Mouse (Mus musculus): ENCODE measurements around the gene Jph3. TPM values are rescaled to one million over a fixed set of nuclear protein-coding genes. Genes with fewer than 3 reads are reported as not detected.

Jph3 gene
- total RNA-seq, 1 experiment from 2014 or later, result 2.1 TPM

DNA sequence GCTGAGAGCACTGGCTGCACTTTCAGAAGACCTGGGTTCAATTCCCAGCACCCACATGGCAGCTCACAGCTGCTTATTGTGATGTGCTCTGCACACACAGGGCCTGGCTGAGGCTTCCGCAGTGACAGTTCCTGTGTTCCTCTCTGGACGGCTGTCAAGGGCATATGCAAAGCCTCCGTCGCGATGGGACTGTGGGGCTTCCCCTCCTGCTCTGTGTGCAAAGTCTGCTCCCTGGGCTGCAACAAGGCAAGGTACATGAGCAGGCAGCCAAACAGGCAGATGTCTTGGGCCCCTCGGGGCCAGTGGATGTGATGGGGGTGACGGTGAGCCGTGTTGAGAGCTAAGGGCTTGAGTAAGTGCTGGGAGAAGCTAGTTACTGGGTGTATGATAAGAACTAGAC, 59.4 kb downstream of the Jph3 start:
- no peak for DNase-seq

DNA sequence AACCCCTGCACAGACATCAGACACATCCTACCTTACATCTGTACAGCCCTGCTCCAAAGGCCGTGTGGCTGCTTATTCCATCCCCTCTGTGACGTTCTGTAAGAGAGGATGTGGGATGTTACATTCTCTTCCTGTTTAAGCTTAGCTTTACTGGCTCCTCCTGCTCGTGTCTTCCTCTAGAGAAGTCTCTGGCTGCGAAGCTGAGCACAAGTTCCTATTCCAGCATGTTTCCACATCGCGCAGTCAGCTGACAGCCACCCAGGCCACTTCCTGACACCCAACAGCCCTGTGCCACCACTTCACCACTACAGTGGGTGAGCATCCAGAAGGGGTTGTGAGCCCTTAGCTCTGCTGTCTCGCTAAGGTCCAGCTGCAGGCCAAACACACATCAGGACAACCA, 62.7 kb downstream of the Jph3 start:
- DNase-seq, result no peak

DNA sequence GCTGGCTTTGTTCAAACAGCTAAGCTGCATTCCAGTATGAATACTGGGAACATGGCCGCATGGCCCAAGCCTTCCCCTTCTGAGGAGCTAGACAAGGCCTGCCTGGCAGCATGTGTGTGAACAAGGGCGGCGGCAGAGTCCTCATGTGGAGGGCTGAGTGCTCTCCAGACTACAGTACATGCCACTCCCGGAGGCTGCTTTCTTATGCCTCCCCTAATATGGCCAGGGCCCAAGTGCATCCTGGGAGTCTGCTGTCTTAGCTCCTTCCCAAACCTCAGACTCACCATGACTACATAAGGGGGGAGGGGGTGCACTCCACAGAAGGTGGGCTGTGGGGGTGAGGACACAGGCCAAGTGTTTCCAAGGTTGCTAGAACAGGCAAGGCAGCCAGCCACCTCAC, 63.2 kb downstream of the Jph3 start:
- no peak for DNase-seq

DNA sequence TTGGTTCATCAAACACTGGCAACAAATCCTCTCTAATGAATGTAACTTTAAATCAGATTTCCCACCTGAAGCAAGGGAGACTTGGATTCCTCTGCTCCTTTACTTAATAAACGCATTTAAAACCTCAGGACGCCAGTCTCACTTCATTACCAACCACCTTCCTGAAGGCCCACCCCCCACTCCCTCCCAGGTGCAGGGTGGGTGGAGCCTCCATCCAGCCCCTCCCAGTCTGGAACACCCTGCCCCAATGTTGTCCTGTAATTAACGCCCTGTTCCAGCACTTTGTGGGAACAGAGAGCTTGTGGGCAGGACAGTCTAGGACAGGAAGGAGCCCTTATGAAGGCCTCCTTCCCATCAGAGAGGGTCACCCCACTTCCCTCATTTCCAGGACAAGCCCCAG, 64.7 kb downstream of the Jph3 start:
- DNase-seq, result no peak

DNA sequence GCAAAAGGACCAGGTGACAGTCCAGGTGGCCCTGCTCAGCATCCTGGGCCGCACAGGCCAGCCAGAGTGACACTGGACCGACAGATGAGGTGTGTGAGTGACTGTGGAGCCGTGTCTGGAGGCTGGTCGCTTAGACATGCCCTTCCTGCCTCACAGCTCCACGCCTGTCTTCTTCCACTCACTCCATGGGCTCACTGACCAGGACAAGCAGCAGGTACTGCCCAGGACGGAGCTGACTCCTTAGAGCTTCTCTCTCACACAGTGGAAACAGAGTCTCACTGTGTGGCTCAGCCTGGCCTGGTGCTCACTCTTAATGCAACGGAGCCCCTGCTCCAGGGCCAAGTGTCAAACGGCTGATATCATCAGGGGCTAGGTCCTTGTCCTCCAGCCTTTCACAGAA, 66.0 kb downstream of the Jph3 start:
- no peak for DNase-seq

DNA sequence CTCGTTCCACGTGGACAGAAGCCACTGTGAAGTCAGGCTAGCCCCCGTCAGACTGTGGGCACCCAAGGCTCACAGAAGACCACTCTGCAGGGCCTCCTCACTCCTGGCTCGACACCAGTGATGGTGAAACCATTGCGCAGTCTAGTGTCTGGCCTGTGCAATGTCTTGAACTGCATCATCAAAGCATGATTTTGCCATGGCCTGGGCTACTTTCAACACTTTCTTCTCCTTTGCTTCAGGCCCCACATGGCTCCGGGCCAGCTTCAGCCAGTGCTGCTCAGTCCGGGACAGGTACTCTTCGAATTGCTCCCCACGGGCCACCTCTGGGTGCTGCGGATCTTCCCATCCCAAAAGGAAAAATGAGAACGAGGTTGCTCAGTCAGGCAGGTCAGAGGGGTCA, 67.0 kb downstream of the Jph3 start:
- peak; percentile 33 for DNase-seq

DNA sequence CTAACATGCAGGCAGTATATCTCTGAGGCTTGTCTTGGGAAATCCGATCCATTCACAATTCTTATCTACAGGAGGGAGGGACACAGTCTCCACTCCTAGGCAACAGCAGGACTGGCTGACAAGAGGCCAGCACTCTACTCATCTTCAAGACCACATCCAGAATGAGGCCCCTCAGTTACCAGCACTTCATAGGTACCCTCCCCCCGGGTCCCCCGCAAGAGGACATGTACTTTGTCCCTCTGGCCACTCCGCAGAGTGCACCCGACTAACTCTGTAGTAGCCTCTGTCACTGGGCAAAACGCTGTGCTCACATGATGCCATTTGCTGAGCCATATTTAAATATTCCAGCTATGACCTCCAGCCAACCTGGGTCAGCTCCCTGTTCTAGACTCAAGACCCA, 69.0 kb downstream of the Jph3 start:
- DNase-seq, result no peak

DNA sequence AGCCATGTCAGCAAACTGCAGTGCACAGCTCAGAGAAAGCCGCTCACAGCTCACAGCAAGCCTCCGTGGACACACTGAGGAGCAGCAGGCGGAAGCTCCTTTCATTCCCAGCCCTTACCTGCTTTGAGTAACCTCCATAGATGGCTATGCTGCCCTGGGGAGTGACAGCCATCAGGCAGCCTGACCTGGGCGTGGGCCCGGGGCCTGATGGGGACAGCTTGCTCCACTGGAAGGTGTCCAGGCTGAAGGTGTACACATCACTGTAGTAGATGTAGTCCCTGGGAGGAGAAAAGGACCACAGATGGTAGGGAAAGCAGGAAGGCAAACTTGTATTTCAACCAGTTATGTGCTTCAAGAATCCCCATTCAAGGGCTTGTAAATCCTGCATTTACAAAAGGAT, 75.4 kb downstream of the Jph3 start:
- DNase-seq, result no peak

DNA sequence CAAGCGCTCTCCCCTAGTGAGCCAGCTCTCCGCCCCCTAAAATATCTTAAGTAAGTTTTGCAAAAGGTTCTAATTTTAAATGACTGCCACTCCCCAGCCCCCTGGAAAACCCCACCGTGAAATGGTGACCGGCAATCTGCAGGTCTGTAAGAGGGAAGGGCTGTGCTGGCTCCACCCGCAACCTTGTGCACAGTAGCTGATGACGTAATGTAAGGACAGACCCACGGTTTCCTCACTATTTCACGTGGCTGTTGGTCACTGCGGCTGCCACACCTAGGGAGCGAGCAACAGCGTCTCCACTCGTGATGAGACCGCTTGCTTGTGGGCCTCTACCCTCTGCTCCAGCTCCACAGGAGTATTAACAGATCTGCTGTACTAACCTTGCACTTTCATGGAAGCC, 76.7 kb downstream of the Jph3 start:
- DNase-seq, result no peak

DNA sequence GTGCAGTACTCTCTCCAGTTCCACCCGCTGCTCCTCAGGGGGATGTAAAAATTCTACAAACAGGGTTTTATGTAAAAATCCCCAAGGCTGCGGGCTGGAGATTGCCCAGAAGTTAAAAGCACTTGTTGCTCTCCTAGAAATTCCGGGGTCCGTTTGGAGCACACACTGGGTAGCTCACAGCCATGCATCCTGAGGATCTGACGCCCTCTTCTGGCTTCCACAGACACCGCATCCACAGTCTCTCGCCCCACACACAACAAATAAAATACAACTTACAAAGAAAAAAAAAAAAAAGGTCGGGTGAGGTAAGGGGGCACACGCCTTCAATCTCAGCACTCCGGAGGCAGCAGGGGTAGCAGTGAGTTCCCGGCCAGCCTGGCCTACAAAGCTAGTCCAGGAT, 78.6 kb downstream of the Jph3 start:
- no peak for DNase-seq

DNA sequence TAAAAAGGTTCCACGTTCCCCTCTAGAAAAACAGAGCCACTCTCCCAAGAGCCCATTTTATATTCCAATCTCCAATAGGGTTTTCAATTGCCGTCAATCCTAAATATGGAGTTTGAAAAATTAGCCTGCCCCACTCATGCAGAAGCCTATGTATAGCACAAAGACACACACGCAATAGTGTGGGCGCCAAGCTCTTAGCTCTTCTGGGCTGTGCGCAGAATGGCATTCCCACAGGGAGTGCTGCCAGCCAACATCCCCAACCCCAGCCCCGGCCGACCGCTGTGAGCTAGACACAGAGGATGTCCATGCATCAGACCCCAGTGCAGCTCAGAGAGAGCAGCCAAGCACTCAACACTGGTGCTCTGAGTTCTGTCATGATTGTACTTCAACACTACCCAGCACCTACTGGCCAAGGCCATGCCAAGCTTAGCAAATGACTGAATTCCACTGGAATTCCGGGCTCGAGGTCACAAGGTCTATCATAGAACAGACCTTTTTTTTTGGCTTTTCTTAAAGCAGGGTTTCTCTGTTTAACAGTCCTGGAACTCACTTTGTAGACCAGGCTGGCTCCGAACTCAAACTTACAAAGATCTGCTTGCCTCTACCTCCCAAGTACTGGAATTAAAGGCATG, 80.2 kb downstream of the Jph3 start:
- peak; percentile 32 for DNase-seq

DNA sequence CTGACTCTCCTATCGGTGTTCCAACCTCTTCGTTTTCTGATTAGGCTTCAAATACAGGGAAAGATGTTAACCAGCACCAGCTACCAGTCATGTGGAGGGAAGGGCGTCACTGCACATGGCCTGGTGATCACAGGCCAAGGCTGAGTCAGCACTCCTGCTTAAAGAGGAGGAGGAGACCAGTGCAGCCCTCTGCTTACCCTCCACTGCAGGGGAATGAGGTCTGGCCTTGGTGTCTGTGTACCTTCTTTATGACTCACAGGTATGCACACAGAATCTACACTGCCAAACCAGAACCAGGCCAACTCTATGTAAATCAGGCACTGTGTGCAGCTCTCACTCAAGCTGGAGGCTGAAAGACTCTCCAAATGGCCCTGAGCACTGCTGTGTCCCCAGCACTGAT, 82.1 kb downstream of the Jph3 start:
- DNase-seq, result no peak

DNA sequence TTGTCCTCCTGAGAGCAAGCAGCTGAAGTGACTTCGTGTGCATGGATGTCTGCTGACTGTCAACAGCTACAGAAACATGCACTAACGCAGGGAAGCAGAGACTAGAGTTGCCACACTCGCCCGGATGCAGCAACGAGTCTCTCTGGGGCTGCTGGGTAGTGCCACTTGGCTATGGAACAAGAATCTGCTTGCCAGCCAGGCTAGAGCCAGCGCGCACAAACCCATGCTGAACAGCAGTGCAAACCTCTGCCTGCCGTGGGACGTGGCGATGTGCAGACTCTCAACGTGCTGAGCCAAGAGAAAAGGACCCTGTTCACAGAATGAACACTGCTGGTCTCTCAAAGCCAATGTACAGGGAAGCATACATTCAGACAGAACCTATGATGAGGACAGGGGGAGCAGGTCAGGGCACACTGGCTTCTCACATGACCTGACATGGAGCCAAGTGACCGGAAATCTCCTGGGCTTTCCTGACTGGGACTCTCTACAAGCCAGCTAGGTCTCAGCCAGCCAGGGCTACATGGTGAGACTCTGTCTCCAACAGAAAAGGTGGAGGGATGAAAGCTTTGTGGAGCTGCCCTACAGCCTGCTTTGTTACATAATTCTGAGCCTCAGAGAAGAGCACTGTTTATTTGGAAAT, 82.6 kb downstream of the Jph3 start:
- DNase-seq, result peak; percentile 70

DNA sequence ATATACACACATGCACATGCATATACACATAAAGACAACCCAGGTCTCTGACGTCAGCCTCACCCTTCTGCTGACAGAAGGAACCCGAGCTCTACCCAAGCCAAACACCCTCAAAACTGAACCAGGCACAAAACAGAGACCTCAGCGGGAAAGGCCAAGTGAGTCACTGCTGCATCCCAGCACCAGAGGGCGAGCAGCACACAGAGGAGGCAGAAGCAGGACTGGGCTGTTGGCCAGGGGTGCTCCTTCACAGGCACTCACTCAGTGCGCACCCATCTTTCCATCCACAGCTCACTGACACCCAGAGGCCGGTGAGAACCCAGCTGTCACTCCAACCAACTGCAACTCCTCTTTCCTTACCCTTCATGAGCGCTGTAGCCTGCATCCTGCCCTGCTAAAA, 88.8 kb downstream of the Jph3 start:
- no peak for DNase-seq

DNA sequence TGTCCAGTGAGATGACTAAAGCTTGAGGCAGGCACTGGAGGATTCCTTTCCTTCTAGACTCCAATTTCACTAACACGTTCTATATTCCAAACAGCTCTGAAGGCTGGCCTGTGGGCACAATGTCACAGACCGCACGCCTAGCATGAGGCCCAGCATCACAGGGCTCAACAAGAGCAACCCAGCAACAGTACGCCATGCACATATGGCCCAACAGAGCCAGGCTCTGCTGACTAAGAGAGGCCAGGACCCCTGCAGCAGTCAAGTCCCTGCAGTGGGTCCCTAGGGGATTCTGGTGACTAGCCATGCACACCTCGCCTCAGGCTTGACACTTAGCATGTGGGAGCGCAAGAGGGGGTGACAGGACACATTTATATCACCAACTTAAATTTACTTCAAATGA, 91.4 kb downstream of the Jph3 start:
- DNase-seq, result no peak

DNA sequence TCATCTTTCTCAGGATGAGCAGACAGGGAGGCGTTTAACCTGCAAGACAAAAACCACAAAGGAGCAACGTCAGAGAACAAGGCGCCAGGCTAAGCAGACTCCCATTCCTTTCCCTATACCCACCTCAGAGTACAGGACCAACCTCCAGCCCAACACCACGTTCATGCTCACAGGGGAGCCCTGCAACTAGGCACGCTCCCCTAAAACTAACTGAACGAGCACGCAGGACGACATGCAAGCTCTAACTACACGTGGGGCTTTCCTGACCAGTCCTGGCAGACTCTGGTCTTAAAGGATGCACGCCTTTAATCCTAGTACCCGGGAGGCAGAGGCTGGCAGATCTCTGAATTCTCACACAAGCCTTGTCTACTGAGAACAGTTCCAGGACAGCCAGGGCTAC, 91.9 kb downstream of the Jph3 start:
- DNase-seq, result no peak

DNA sequence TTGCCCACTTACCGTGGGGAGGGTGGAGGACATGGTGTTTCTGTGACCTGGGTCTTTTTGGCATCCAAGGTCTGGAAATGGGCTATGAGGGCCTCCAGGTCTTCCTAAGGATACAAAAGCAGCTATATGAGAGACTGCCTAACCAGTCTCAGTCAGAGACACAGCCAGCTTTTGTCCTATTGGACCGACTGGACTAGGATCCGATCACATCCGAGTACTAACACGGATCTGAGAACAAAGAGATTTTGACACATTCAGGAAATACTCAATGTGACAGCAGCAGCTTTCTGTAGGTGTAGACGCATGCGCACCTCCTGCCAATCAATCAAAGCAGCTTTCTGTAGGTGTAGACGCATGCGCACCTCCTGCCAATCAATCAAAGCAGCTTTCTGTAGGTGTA, 92.3 kb downstream of the Jph3 start:
- DNase-seq, result no peak

DNA sequence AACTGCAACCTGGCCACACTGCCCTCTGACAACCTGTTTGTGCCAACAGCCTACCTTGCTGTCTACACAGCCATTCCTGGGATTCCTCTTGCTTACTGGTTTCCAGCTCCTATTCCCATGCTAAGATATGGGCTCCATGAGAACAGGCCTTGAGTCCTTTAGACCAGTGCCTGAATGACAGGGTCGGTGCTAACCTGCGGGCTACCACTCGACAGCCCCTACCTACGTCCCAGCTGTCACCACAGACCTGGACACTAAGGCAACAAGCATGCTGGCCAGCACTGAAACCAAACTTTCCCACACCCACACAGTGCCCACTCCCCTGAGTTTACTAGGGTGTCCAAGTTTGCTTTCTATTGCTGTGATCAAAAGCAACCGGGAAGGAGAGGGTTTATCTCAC, 98.3 kb downstream of the Jph3 start:
- DNase-seq, result no peak

DNA sequence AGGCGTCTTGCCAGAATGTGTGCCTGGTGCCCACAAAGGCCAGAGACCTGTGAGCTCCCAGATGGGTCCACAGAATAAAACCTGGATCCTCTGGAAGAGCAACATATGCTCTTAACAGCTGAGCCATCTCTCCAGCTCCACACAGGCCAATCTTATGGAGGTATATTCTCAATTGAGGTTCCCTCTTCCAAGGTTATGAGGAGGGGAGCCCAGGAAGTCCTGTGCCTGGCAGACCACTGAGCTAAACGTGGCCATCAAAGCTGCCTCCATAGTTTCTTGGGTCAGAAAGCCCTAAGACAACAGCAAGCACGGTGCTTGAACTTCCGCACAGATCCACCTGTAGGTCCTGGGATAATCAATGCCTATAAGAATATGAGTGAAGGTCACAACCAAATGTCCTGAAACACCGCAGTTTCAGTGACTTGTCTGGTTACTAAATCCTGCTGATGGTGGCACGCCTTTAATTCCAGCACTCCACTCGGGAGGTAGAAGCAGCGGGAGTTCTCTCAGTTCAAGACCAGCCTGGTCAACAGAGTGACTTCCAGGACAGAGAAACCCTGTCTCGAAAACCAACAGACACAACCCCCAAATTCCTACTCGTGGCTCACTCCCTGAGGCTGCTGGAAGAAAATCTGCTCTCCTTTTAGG, 99.1 kb downstream of the Jph3 start:
- DNase-seq, result no peak

DNA sequence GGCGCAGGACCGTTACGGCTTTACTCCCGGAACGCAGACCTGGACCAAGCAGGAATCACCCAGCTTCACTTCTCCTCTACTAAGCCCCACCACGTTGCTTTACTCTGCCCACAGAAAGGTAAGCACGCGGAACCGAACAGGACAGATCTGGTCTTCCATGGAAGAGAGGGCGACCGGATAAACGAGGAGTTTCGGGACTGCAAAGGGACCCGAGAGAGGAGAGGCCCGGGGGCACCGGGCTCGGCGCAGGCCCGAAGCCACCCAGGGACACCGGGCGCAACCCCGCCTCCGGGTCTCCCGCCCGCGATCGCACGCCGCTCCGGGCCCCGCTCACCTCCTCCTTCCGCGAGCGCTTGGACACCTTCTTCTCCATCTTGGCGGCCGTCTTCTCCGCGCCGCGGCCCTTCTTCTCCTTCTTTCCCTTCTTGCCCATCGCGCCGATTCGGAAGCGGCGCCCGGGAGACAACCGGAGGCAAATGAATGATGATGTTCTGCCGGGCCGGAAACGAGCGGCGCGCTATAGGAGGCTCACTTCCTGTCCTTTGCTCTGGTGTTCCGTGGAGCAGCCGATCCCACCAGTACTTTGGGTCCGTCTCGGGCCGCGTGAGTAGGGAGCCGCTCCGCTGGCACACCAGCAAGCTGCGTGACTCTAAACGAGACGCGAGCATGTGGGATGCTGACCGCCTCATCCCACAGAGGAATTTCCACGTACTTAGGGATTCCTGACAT, 99.8 kb downstream of the Jph3 start, which contains the start of gene Klhdc4:
Gene Klhdc4 (minus strand): TSS at position 522 of the 729 bp plus-strand sequence.
- peak; percentile 92 for DNase-seq

DNA sequence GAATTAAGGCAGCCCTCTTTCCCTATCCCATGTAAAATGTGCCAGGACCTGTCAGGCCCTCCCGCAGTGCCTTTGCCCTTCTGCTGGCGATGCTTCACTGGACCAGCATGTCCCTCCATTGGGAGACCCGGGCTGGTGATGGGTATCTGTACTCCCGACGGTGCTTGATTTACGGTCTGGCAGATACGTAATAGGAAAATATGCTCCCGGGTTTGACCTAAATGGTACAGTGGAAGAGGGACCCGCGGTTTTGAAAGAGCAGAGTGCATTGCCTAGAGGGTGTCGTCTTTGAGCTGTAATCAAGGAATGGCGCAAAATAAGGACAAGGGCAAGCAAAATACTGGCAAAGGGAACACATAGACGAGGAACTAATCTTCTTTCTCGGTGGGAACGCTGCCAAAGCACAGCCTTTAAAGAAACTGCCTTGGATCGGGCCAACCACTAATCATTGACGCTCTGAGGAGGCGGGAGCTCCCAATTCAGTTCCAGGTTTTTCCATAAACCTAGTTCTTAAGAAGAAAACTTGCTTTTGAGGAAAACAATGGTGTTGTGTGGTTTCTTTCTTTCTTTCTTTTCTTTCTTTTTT, 100.4 kb downstream of the Jph3 start:
- peak; percentile 53 for DNase-seq

DNA sequence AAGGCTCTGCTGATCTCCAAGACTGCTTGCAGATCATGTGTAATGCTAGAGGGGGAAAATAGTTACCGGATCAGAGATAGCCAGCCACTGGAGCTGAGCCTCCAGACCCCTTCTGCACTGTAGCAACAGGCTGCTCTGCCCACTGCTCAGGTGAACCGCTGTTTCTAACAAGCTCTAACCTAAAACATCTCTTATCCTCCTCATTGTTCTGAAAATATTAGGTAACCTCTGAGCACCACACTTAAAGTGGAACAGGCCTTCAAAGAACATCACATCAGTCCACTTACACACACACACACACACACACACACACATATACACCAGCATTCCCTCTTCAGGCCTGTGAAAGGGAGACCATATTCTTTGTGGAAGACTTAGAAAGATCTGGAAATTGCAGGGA, 102.6 kb downstream of the Jph3 start:
- DNase-seq, result no peak

DNA sequence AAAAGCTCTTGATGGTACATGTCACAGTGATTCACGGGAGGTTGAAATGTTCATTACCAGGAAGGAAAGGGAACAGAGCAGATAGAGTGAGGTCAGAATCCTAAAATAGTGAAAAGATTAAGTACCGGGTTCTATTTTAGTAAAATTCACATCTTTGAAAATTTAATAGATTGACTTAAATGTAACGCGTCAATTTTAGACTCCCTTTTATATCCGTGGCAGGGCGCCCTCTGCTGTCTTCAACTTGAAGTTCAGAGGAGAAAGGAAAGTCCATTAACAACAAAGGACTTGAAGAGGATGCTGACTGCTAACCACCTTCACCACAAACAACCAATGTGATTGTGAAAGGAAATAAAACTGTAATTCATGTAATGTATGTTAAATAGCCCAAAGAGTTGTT, 103.1 kb downstream of the Jph3 start:
- DNase-seq, result peak; percentile 79

Measured in adrenal gland, postnatal 14 days (tissue).